Mouse (Mus musculus): Measurements from ENCODE around the gene Cdipt. TPM values are rescaled to one million over a fixed set of nuclear protein-coding genes. Genes with fewer than 3 reads are reported as not detected.

The Cdipt gene
- polyA plus RNA-seq, 1 experiment from 2014 or later = 59.2 TPM

- Histone ChIP-seq H3K4me1 (peaks cover 72% of the 10 kb centered on the region), H3K4me3 (peak overlapping the region; percentile 73; the same call in 1 of the 2 replicates), H3K9me3 (replicated peaks) (no peaks in the 10 kb centered on the region), H3K36me3 (peaks cover 35% of the 10 kb centered on the region), H3K9ac (peak overlapping the region; percentile 85), H3K4me2 (peak overlapping the region; percentile 93), H3K27me3 (replicated peaks) (no peaks in the 10 kb centered on the region), H3K27ac (0 out of 2 replicates have a peak overlapping the region, but pooled peaks have one; percentile 92)
- WGBS (ENCODE audit: insufficient replicate concordance) = 93% methylated on average over 12 of the region's 12 CpGs
- no peak for ATAC-seq
These were observed 39.3 kb downstream of the Cdipt start for GRCm38 (mm10) chr7:127014993-127015392.

DNA sequence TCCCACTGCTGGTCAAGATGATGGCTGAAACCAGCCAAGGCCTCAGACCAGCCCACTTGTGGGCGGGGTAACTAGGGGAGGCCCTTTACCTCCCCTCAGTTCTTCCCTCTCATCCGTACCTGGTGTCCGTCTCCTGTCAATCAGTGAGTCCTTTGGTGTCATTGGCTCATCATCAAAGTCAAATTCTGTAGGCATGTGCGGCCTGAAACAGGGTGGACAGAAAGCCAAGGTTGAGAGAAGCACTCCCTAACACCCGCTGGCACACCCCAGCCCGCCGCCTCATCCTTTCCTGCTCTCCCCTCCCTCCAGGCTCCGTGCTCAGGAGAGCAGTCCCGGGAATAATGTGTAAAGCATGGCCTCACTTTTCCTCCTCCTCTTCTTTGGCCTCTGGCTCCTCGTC, 40.4 kb downstream of the Cdipt start:
- Histone ChIP-seq H3K36me3 (peaks cover 35% of the 10 kb centered on the region), H3K4me1 (peaks cover 73% of the 10 kb centered on the region), H3K9me3 (replicated peaks) (no peaks in the 10 kb centered on the region), H3K9ac (peak overlapping the region; percentile 85), H3K27ac (peak overlapping the region; percentile 92), H3K4me2 (peak overlapping the region; percentile 93), H3K27me3 (replicated peaks) (no peaks in the 10 kb centered on the region), H3K4me3 (peak overlapping the region; percentile 73)
- WGBS (ENCODE audit: insufficient replicate concordance) = 2% methylated on average over 10 of the region's 10 CpGs
- ATAC-seq = peak; percentile 63

DNA sequence TGATC, 40.6 kb downstream of the Cdipt start, which contains the start of gene Pagr1b:
Pagr1b (minus strand) TSS at position 4 of the 5 bp plus-strand sequence.
- H3K9me3 ChIP-seq (replicated peaks) = no peaks in the 10 kb centered on the region
- H3K27me3 ChIP-seq (replicated peaks) = no peaks in the 10 kb centered on the region
- peaks cover 35% of the 10 kb centered on the region for H3K36me3 ChIP-seq
- H3K9ac ChIP-seq = peak within 1 kb of the TSS; percentile 85
- H3K4me2 ChIP-seq = peak within 1 kb of the TSS; percentile 93
- H3K4me3 ChIP-seq = peak within 1 kb of the TSS; percentile 73
- H3K4me1 ChIP-seq = peaks cover 75% of the 10 kb centered on the region
- no peak for ATAC-seq
- peak within 1 kb of the TSS; percentile 92 for H3K27ac ChIP-seq

- peak overlapping the region; percentile 73 for H3K4me3 ChIP-seq
- peaks cover 77% of the 10 kb centered on the region for H3K4me1 ChIP-seq
- H3K27ac ChIP-seq = peak overlapping the region; percentile 92
- peak overlapping the region; percentile 85 for H3K9ac ChIP-seq
- peaks cover 35% of the 10 kb centered on the region for H3K36me3 ChIP-seq
- no peaks in the 10 kb centered on the region for H3K27me3 ChIP-seq (replicated peaks)
- under 1% methylated on average over 22 of the region's 22 CpGs for WGBS (ENCODE audit: insufficient replicate concordance)
- peak; percentile 70 for ATAC-seq
- H3K4me2 ChIP-seq = peak overlapping the region; percentile 93
- H3K9me3 ChIP-seq (replicated peaks) = no peaks in the 10 kb centered on the region
These were observed 40.8 kb downstream of the Cdipt start for GRCm38 (mm10) chr7:127016486-127016938.

DNA sequence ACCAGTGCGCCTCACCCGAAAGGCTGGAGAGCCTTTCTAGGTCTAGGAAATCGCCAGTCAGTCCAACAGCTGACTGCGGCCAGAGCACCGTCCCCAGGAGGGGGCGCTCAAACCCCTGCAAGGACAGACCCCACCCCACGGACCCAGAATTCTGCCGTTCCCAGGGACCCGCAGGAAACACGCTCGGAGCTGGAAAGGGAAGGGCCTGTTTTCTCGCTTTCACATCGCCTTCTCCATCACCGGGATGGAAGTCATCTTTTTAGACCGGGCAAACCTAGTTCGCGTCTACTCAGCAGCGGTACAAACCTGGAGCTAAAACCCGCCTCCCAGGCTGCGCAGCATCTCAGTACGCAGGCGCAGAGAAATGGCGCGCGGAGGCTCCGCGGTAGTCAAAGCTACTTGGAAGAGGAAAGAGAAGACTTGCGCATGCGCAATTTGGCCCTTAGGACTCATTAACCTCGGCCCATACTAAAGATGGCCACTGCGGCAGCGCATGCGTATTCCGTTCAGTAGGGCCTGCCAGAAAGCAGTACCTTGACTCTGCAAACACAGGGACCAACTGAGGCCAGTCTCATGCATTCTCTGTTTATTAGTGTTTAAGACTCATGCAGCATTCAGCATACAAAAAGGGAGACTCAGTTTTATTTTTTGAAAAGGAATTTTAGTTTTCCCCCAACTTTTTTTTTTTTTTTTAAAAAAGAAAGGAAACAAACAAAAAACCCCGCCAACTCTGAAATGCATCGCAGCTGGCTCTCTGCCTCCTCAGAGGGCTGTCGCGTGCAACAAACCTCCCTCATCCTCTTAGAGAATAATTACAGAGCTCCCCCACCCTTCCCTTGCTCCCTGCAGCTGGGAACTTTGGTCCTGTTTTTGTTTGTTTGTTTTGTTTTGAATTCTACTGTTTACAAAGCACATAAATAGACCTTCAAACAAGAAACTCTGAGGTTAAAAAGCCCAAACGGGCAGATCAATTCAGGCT, 41.5 kb downstream of the Cdipt start, which contains the start of gene Pagr1a:
Pagr1a (minus strand) TSS at position 382 of the 979 bp plus-strand sequence.
- WGBS (ENCODE audit: insufficient replicate concordance) = 6% methylated on average over 39 of the region's 39 CpGs
- Histone ChIP-seq H3K4me1 (peaks cover 78% of the 10 kb centered on the region), H3K9ac (peak within 1 kb of the TSS; percentile 85), H3K9me3 (replicated peaks) (no peaks in the 10 kb centered on the region), H3K36me3 (peaks cover 39% of the 10 kb centered on the region), H3K27me3 (replicated peaks) (no peaks in the 10 kb centered on the region), H3K4me3 (peak within 1 kb of the TSS; percentile 73), H3K4me2 (peak within 1 kb of the TSS; percentile 93), H3K27ac (peak within 1 kb of the TSS; percentile 92)
- ATAC-seq = peak; percentile 83

DNA sequence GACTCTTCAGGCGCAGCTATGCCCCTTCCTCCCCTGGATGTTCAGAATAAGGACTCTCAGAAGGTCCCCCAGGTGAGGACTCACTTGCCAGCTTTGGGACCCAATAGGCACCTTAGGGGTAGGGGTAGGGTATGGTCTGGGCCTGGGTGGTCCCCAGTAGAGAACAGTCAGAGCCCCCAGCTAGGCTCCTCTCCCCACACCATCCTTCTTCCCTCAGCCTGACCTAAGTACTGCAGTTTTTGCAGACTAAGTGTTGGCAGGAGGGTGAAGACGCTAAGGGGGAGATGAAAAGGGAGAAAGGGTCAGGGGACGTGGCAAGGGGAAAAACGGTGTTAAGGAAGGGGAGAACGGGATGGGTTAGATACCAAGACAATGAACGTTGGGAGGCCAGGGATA, 42.2 kb downstream of the Cdipt start:
- H3K4me1 ChIP-seq = peaks cover 81% of the 10 kb centered on the region
- no peaks in the 10 kb centered on the region for H3K9me3 ChIP-seq (replicated peaks)
- 46% methylated on average over 6 of the region's 6 CpGs for WGBS (ENCODE audit: insufficient replicate concordance)
- no peak for ATAC-seq
- peaks cover 39% of the 10 kb centered on the region for H3K36me3 ChIP-seq
- no peaks in the 10 kb centered on the region for H3K27me3 ChIP-seq (replicated peaks)
- peak overlapping the region; percentile 45; the same call in 1 of the 2 replicates for H3K9ac ChIP-seq
- peak overlapping the region; percentile 10; the same call in 1 of the 2 replicates for H3K4me2 ChIP-seq
- H3K27ac ChIP-seq = peak overlapping the region; percentile 62
- no peak overlapping the region for H3K4me3 ChIP-seq

GRCm38 (mm10) chr7:127018416-127019305, 42.9 kb downstream of the Cdipt start:
- no peaks in the 10 kb centered on the region for H3K27me3 ChIP-seq (replicated peaks)
- peak overlapping the region; percentile 45; the same call in 1 of the 2 replicates for H3K9ac ChIP-seq
- no peaks in the 10 kb centered on the region for H3K9me3 ChIP-seq (replicated peaks)
- WGBS (ENCODE audit: insufficient replicate concordance) = 76% methylated on average over 15 of the region's 15 CpGs
- peak overlapping the region; percentile 10; the same call in 1 of the 2 replicates for H3K4me2 ChIP-seq
- peaks cover 40% of the 10 kb centered on the region for H3K36me3 ChIP-seq
- peaks cover 84% of the 10 kb centered on the region for H3K4me1 ChIP-seq
- peak overlapping the region; percentile 62 for H3K27ac ChIP-seq
- H3K4me3 ChIP-seq = no peak overlapping the region
- no peak for ATAC-seq

DNA sequence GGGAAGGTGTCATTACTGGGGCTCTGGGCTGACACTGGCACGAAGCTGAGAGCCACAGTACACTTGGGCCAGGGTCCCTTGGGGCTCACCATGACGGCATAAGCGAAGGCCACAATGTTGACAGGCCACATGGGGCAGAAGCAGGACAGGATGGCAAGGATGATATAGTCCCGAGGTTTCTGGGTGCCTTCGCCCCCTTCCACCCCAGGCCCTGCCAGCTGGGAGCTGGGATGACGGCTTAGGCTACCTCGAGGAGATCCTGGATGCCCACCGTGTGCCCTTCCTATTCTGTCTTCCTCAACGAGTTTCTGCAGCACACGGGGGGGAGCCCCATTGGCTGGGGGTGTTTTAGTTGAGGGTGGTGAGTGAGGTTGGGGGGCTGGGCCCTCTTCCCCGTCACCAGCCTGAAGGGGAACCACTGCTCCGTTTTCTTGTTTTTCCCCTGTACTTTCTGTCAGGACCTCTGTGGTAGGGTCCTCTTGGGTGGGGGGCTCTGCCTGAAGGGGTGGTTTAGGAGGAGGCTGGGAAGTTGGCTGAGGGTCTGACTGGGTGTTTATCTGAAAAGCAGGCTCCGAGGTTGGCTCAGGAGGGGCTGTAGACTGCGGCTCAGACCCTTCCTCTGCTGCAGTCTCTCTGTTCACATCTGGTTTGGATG, 43.7 kb downstream of the Cdipt start:
- no peak for ATAC-seq
- Histone ChIP-seq H3K4me3 (no peak overlapping the region), H3K9ac (no peak overlapping the region), H3K27ac (0 out of 2 replicates have a peak overlapping the region, but pooled peaks have one; percentile 50), H3K36me3 (peaks cover 40% of the 10 kb centered on the region), H3K27me3 (replicated peaks) (no peaks in the 10 kb centered on the region), H3K4me1 (peaks cover 84% of the 10 kb centered on the region), H3K9me3 (replicated peaks) (no peaks in the 10 kb centered on the region), H3K4me2 (peak overlapping the region; percentile 98)
- WGBS (ENCODE audit: insufficient replicate concordance) = 74% methylated on average over 14 of the region's 14 CpGs

DNA sequence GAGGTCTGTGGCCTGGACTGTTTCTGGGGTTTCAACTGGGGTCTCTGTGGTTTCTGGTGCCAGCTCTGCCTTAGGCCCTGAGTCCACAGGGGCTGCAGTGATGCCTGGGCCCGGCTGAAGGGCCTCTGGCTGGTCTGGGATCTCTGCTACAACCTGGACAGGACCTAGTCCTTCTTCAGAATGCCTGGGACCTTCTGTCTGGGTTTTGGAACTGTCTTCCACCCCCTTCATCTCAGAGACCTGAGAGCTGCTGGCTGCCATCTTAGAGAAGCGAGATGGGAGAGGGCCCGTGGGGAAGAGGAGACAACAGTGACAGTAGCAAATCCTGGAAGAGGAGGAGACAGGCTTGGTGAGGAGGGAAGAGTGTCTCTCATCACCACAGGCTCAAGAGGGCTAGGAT, 44.3 kb downstream of the Cdipt start:
- 68% methylated on average over 3 of the region's 3 CpGs for WGBS (ENCODE audit: insufficient replicate concordance)
- Histone ChIP-seq H3K4me2 (peak overlapping the region; percentile 98), H3K9me3 (replicated peaks) (no peaks in the 10 kb centered on the region), H3K9ac (0 out of 2 replicates have a peak overlapping the region, but pooled peaks have one; percentile 9), H3K36me3 (peaks cover 40% of the 10 kb centered on the region), H3K4me3 (no peak overlapping the region), H3K27me3 (replicated peaks) (no peaks in the 10 kb centered on the region), H3K4me1 (peaks cover 84% of the 10 kb centered on the region), H3K27ac (0 out of 2 replicates have a peak overlapping the region, but pooled peaks have one; percentile 50)
- ATAC-seq = no peak

DNA sequence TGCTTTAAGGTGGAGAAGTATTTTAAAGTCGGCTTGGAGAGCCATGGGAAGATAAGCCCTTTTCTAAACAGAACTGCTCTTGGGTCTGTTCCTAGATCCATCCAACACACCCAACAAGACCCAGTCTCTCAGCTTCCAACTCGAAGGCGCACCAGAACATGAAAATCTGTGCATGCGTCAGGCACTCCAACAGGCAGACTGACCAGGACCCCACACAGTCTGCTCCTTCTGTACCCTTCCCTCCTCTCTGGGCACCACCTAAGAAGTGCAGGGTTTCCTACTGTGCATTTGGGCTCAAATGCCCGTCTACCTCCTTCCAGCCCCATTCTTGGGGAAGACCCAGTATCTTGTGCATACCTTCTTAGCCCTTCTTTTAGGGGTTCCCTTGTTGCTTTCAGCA, 44.8 kb downstream of the Cdipt start:
- Histone ChIP-seq H3K4me2 (peak overlapping the region; percentile 98), H3K36me3 (peaks cover 40% of the 10 kb centered on the region), H3K4me1 (peaks cover 84% of the 10 kb centered on the region), H3K4me3 (peak overlapping the region; percentile 34), H3K9me3 (replicated peaks) (no peaks in the 10 kb centered on the region), H3K9ac (peak overlapping the region; percentile 60), H3K27ac (peak overlapping the region; percentile 50; the same call in 1 of the 2 replicates), H3K27me3 (replicated peaks) (no peaks in the 10 kb centered on the region)
- ATAC-seq = no peak
- 62% methylated on average over 5 of the region's 5 CpGs for WGBS (ENCODE audit: insufficient replicate concordance)

DNA sequence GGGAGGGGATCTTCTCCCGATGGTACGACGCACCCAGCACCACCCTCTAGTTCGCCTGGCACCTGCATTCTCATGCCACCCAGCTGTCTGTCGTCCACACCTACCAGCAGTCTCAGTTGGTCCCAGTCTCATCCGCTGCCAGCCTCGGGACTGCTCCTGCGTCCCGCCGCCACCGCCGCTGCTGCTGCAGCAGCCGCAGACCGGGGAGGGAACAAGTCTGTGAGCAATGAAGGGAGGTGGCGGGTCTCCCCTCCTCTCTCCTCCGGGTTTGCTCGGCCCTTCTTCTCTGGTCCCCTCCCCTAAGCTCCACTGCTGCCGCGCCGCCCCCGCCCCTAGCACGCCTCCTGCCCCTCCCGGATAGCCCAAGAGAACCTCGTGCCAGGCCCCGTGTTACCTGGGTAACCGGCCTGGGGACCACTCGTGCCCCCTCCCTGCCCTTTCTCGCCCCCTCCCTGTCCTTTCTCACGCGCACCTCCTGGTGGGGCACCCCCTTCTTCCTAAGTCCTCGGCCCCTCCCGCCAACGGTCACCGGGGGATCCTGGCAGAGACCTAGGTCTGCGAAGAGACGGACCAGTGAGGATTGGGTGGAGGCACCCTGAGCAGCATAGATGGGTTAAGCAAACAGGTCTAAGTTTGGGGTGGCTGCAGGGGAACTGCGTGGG, 45.3 kb downstream of the Cdipt start, which contains the start of the genes Gm42742 and Prrt2:
Gm42742 (minus strand) TSS at position 197 of the 662 bp plus-strand sequence.
Prrt2 (minus strand) TSS at position 311 of the 662 bp plus-strand sequence.
- Histone ChIP-seq H3K27ac (peak within 1 kb of the TSS; percentile 98; the same call in 1 of the 2 replicates), H3K27me3 (replicated peaks) (no peaks in the 10 kb centered on the region), H3K4me2 (peak within 1 kb of the TSS; percentile 98), H3K4me1 (peaks cover 80% of the 10 kb centered on the region), H3K4me3 (peak within 1 kb of the TSS; percentile 34), H3K36me3 (peaks cover 37% of the 10 kb centered on the region), H3K9ac (peak within 1 kb of the TSS; percentile 100), H3K9me3 (replicated peaks) (no peaks in the 10 kb centered on the region)
- no peak for ATAC-seq
- 3% methylated on average over 31 of the region's 37 CpGs for WGBS (ENCODE audit: insufficient replicate concordance)

Measured in liver, embryonic 12.5 days (tissue).